Mouse (Mus musculus): ENCODE results near the gene Lsr. TPM values are rescaled to one million over a fixed set of nuclear protein-coding genes. Genes with fewer than 3 reads are reported as not detected.

The Lsr gene
- polyA plus RNA-seq, 1 experiment, result 4.2 TPM

GRCm38 (mm10) chr7:30916713-30917112 lies 56.6 kb downstream of the Lsr start:
- peaks cover 4% of the 10 kb centered on the region; the same call in 1 of the 2 replicates for H3K4me1 ChIP-seq (ENCODE audit: control insufficient read depth, insufficient read depth, low read length)
- 59% methylated on average over 6 of the region's 6 CpGs for whole genome bisulfite sequencing
- H3K27ac ChIP-seq (ENCODE audit: control insufficient read depth, insufficient read depth, low read depth, low read length, poor library complexity), result peak overlapping the region; percentile 69
- TF ChIP-seq POLR2A (IDR thresholded peaks at IDR 0.05; ENCODE audit: borderline replicate concordance, control insufficient read depth, low read depth, low read length), result no peak
- TF ChIP-seq CTCF (IDR thresholded peaks at IDR 0.05; ENCODE audit: control insufficient read depth, insufficient read depth, low read length), result no peak
- H3K4me3 ChIP-seq (replicated peaks; ENCODE audit: control insufficient read depth, low read depth, low read length), result no peak overlapping the region

- TF ChIP-seq POLR2A (IDR thresholded peaks at IDR 0.05; ENCODE audit: borderline replicate concordance, control insufficient read depth, low read depth, low read length) (no peak), CTCF (IDR thresholded peaks at IDR 0.05; ENCODE audit: control insufficient read depth, insufficient read depth, low read length) (no peak)
- Histone ChIP-seq H3K4me1 (ENCODE audit: control insufficient read depth, insufficient read depth, low read length) (peaks cover 4% of the 10 kb centered on the region; the same call in 1 of the 2 replicates), H3K27ac (ENCODE audit: control insufficient read depth, insufficient read depth, low read depth, low read length, poor library complexity) (no peak within 1 kb of the TSS), H3K4me3 (replicated peaks; ENCODE audit: control insufficient read depth, low read depth, low read length) (no peak within 1 kb of the TSS)
- WGBS, result 72% methylated on average over 8 of the region's 8 CpGs
Measured at GRCm38 (mm10) chr7:30914732-30915131, 58.5 kb downstream of the Lsr start, which contains the start of gene Mag. Gene Mag (minus strand): TSS chr7:30914873.

GRCm38 (mm10) chr7:30909773-30910172 lies 63.5 kb downstream of the Lsr start:
- WGBS, result 21% methylated on average over 6 of the region's 6 CpGs
- H3K27ac ChIP-seq (ENCODE audit: control insufficient read depth, insufficient read depth, low read depth, low read length, poor library complexity), result no peak overlapping the region
- TF ChIP-seq CTCF (IDR thresholded peaks at IDR 0.05; ENCODE audit: control insufficient read depth, insufficient read depth, low read length), result no peak
- TF ChIP-seq POLR2A (IDR thresholded peaks at IDR 0.05; ENCODE audit: borderline replicate concordance, control insufficient read depth, low read depth, low read length), result no peak
- H3K4me1 ChIP-seq (ENCODE audit: control insufficient read depth, insufficient read depth, low read length), result no peaks in the 10 kb centered on the region; the same call in 1 of the 2 replicates
- no peak overlapping the region for H3K4me3 ChIP-seq (replicated peaks; ENCODE audit: control insufficient read depth, low read depth, low read length)

- WGBS, result 20% methylated on average over 16 of the region's 17 CpGs
- peak overlapping the region; percentile 57 for H3K4me3 ChIP-seq (replicated peaks; ENCODE audit: control insufficient read depth, low read depth, low read length)
- H3K27ac ChIP-seq (ENCODE audit: control insufficient read depth, insufficient read depth, low read depth, low read length, poor library complexity), result 0 out of 2 replicates have a peak overlapping the region, but pooled peaks have one; percentile 21
- no peaks in the 10 kb centered on the region; the same call in 1 of the 2 replicates for H3K4me1 ChIP-seq (ENCODE audit: control insufficient read depth, insufficient read depth, low read length)
- TF ChIP-seq CTCF (IDR thresholded peaks at IDR 0.05; ENCODE audit: control insufficient read depth, insufficient read depth, low read length) (no peak), POLR2A (IDR thresholded peaks at IDR 0.05; ENCODE audit: borderline replicate concordance, control insufficient read depth, low read depth, low read length) (peak; percentile 42; the same call in 1 of the 2 replicates)
Measured at GRCm38 (mm10) chr7:30908992-30909431, 64.3 kb downstream of the Lsr start.

- peak overlapping the region; percentile 57 for H3K4me3 ChIP-seq (replicated peaks; ENCODE audit: control insufficient read depth, low read depth, low read length)
- H3K4me1 ChIP-seq (ENCODE audit: control insufficient read depth, insufficient read depth, low read length), result no peaks in the 10 kb centered on the region; the same call in 1 of the 2 replicates
Measured at GRCm38 (mm10) chr7:30908277-30908991, 64.8 kb downstream of the Lsr start.

More at GRCm38 (mm10) chr7:30908277-30908991, 64.8 kb downstream of the Lsr start:
- H3K27ac ChIP-seq (ENCODE audit: control insufficient read depth, insufficient read depth, low read depth, low read length, poor library complexity), result no peak overlapping the region
- 10% methylated on average over 25 of the region's 26 CpGs for WGBS
- TF ChIP-seq POLR2A (IDR thresholded peaks at IDR 0.05; ENCODE audit: borderline replicate concordance, control insufficient read depth, low read depth, low read length), result no peak
- no peak for TF ChIP-seq CTCF (IDR thresholded peaks at IDR 0.05; ENCODE audit: control insufficient read depth, insufficient read depth, low read length)

Other genes with a start within 250 kb of the Lsr start
- gene Tmem147, start 243.9 kb downstream of the Lsr start, polyA plus RNA-seq (2011; ENCODE audit: insufficient read depth, insufficient read length, low replicate concordance, missing spikeins), result 49.6 and 95.6 TPM in 2 replicates
- gene Gapdhs, start 229.8 kb downstream of the Lsr start, polyA plus RNA-seq (2011; ENCODE audit: insufficient read depth, insufficient read length, low replicate concordance, missing spikeins), result not detected in 2 replicates
- 3.5 and 6.4 TPM in 2 replicates for gene Sbsn, start 222.0 kb downstream of the Lsr start, polyA plus RNA-seq (2011; ENCODE audit: insufficient read depth, insufficient read length, low replicate concordance, missing spikeins)
- 3.1 TPM in 1 of 2 replicates, not detected in the other for gene Dmkn, start 209.7 kb downstream of the Lsr start, polyA plus RNA-seq (2011; ENCODE audit: insufficient read depth, insufficient read length, low replicate concordance, missing spikeins)
- not detected in 2 replicates for gene Krtdap, start 185.6 kb downstream of the Lsr start, polyA plus RNA-seq (2011; ENCODE audit: insufficient read depth, insufficient read length, low replicate concordance, missing spikeins)
- gene Ffar2, start 149.7 kb downstream of the Lsr start, polyA plus RNA-seq (2011; ENCODE audit: insufficient read depth, insufficient read length, low replicate concordance, missing spikeins), result 3.6 and 18.3 TPM in 2 replicates
- gene Ffar3, start 117.3 kb downstream of the Lsr start, polyA plus RNA-seq (2011; ENCODE audit: insufficient read depth, insufficient read length, low replicate concordance, missing spikeins), result not detected in 2 replicates
- 2.1 and 4.9 TPM in 2 replicates for gene Ffar1, start 111.9 kb downstream of the Lsr start, polyA plus RNA-seq (2011; ENCODE audit: insufficient read depth, insufficient read length, low replicate concordance, missing spikeins)
- 24.0 and 59.4 TPM in 2 replicates for gene Cd22, start 93.1 kb downstream of the Lsr start, polyA plus RNA-seq (2011; ENCODE audit: insufficient read depth, insufficient read length, low replicate concordance, missing spikeins)
- 1.1 and 7.2 TPM in 2 replicates for gene Mag, start 58.6 kb downstream of the Lsr start, polyA plus RNA-seq (2011; ENCODE audit: insufficient read depth, insufficient read length, low replicate concordance, missing spikeins)
- not detected in 2 replicates for gene Hamp2, start 48.8 kb downstream of the Lsr start, polyA plus RNA-seq (2011; ENCODE audit: insufficient read depth, insufficient read length, low replicate concordance, missing spikeins)
- gene Hamp, start 29.4 kb downstream of the Lsr start, polyA plus RNA-seq (2011; ENCODE audit: insufficient read depth, insufficient read length, low replicate concordance, missing spikeins), result 9.2 and 42.2 TPM in 2 replicates
- gene Usf2, start 16.7 kb downstream of the Lsr start, polyA plus RNA-seq (2011; ENCODE audit: insufficient read depth, insufficient read length, low replicate concordance, missing spikeins), result 88.9 and 89.6 TPM in 2 replicates
- gene Fam187b, start 326 bp upstream of the Lsr start, polyA plus RNA-seq (2011; ENCODE audit: insufficient read depth, insufficient read length, low replicate concordance, missing spikeins), result 0.75 TPM in 1 of 2 replicates, not detected in the other
- gene Fxyd5, start 69.0 kb upstream of the Lsr start, polyA plus RNA-seq (2011; ENCODE audit: insufficient read depth, insufficient read length, low replicate concordance, missing spikeins), result 85.0 and 239 TPM in 2 replicates
- not detected in 2 replicates for gene Fxyd7, start 78.0 kb upstream of the Lsr start, polyA plus RNA-seq (2011; ENCODE audit: insufficient read depth, insufficient read length, low replicate concordance, missing spikeins)
- gene Fxyd1, start 83.7 kb upstream of the Lsr start, polyA plus RNA-seq (2011; ENCODE audit: insufficient read depth, insufficient read length, low replicate concordance, missing spikeins), result 7.8 and 16.2 TPM in 2 replicates
- 0.23 and 2.3 TPM in 2 replicates for gene Lgi4, start 85.9 kb upstream of the Lsr start, polyA plus RNA-seq (2011; ENCODE audit: insufficient read depth, insufficient read length, low replicate concordance, missing spikeins)
- not detected in 2 replicates for gene Fxyd3, start 103.2 kb upstream of the Lsr start, polyA plus RNA-seq (2011; ENCODE audit: insufficient read depth, insufficient read length, low replicate concordance, missing spikeins)
- gene Hpn, start 141.8 kb upstream of the Lsr start, polyA plus RNA-seq (2011; ENCODE audit: insufficient read depth, insufficient read length, low replicate concordance, missing spikeins), result 38.2 and 59.6 TPM in 2 replicates
- 4.3 and 6.2 TPM in 2 replicates for gene Scn1b, start 153.5 kb upstream of the Lsr start, polyA plus RNA-seq (2011; ENCODE audit: insufficient read depth, insufficient read length, low replicate concordance, missing spikeins)
- gene Gramd1a, start 182.4 kb upstream of the Lsr start, polyA plus RNA-seq (2011; ENCODE audit: insufficient read depth, insufficient read length, low replicate concordance, missing spikeins), result 73.7 and 144 TPM in 2 replicates